Mouse (Mus musculus) lung, adult 2 months (tissue): Measurements from ENCODE around the gene Slc6a19. TPM values are rescaled to one million over a fixed set of nuclear protein-coding genes. Genes with fewer than 3 reads are reported as not detected.
A peak's percentile ranks its signal among the peaks of the same experiment; 100 is the strongest.

Experiments
- DNase-seq: peaks from one replicate; pipeline ENCODE4 v3.0.0; 2022
- H3K4me1 ChIP-seq: fragments of 200-500 bp; 2 replicates; pipeline ENCODE4 v1.6.1; 2011; ENCODE audit warnings: low read length; ENCODE audit not compliant: control insufficient read depth, insufficient read depth
- H3K4me3 ChIP-seq: fragments of 200-500 bp; replicated peaks from 2 replicates; pipeline ENCODE3; 2011; ENCODE audit warnings: low read depth, mild to moderate bottlenecking, control low read depth, low read length; ENCODE audit errors: extremely low read depth
- CTCF ChIP-seq: fragments of 200-500 bp; IDR thresholded peaks from 2 replicates; pipeline ENCODE4 v1.5.1; 2011; ENCODE audit warnings: mild to moderate bottlenecking, low read length, control low read depth; ENCODE audit not compliant: insufficient read depth
- POLR2A ChIP-seq: fragments of 200-500 bp; IDR thresholded peaks from 2 replicates; pipeline ENCODE4 v1.6.1; 2011; ENCODE audit warnings: low read depth, mild to moderate bottlenecking, control low read depth, low read length, borderline replicate concordance; ENCODE audit errors: extremely low read depth
- WGBS: fragments of 180-500 bp; shearing (Covaris S2); methylation state at CpG from one replicate; pipeline ENCODE4 v1.1.7; 2018; 5-methylcytosine and 5-hydroxymethylcytosine counted together
- polyA plus RNA-seq: library from polyadenylated mRNA; depleted of rRNA; stranded (reverse); fragments of >200 nt; gene quantifications from 2 replicates; pipeline ENCODE4 v1.2.3, GENCODE M21; 2012

The Slc6a19 gene
- polyA plus RNA-seq, 1 experiment = 8.8 TPM

GRCm38 (mm10) chr13:73700554-73700953 lies 4.1 kb downstream of the Slc6a19 start:
- TF ChIP-seq CTCF = no peak
- no peak for DNase-seq
- 0 out of 2 replicates have a peak, but pooled peaks cover 4% of the 10 kb centered on the region for H3K4me1 ChIP-seq
- no peak overlapping the region for H3K4me3 ChIP-seq
- 87% methylated on average over 12 of the region's 12 CpGs for WGBS

DNA sequence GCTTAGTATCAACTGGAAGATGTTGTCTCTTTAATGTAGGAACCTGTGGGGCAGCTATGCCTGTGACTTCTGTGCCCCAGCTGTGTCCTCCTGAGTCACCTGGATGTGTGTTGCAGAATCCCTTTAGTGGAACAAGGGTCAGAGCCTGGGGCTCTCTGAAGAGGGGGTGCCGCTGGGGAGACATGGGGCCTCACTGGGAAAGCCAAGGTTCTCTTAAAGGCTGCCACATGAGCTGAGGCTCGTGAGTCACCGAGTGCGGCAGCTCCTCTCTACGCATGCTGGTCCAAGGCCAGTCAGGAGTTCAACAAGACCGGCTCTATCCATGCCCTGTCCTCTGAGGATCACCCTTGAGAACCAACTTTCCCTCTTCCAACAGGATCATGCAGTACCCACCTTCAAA lies 5.0 kb downstream of the Slc6a19 start:
- DNase-seq = no peak
- Histone ChIP-seq H3K4me1 (0 out of 2 replicates have a peak, but pooled peaks cover 4% of the 10 kb centered on the region), H3K4me3 (no peak overlapping the region)
- TF ChIP-seq POLR2A (no peak), CTCF (no peak)
- 97% methylated on average over 6 of the region's 6 CpGs for WGBS

DNA sequence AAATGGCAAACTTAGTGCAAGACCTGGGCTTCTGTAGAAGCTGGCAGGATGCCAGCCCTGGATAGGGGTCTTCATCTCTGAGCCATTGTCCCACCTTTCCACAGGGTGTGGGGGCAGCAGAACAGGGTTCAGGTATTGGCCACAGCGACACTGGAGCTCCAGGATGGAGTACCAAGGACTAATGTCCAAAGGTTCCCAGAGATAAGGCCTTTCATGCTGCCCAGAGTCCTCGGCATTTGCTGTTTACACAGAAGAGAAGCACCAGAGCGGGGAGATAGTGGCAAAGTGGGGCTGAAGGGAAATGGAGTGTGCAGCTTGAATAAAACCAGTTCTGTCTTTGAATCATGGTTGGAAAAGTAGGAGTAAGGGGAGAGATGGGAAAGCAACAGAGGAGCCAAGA lies 8.1 kb downstream of the Slc6a19 start:
- no peak for DNase-seq
- 58% methylated on average over 3 of the region's 3 CpGs for WGBS
- Histone ChIP-seq H3K4me3 (no peak overlapping the region), H3K4me1 (no peaks in the 10 kb centered on the region)
- no peak for TF ChIP-seq CTCF
- TF ChIP-seq POLR2A = no peak

- Histone ChIP-seq H3K4me3 (no peak overlapping the region), H3K4me1 (no peaks in the 10 kb centered on the region)
- TF ChIP-seq CTCF = no peak
- TF ChIP-seq POLR2A = no peak
- 72% methylated on average over 1 of the region's 1 CpGs for WGBS
- no peak for DNase-seq
Measured at GRCm38 (mm10) chr13:73694972-73695371, 9.7 kb downstream of the Slc6a19 start.

- Histone ChIP-seq H3K4me3 (no peak overlapping the region), H3K4me1 (no peaks in the 10 kb centered on the region)
- no peak for DNase-seq
- TF ChIP-seq CTCF = no peak
- no peak for TF ChIP-seq POLR2A
- WGBS = 52% methylated on average over 2 of the region's 2 CpGs
Measured at GRCm38 (mm10) chr13:73693333-73693732, 11.3 kb downstream of the Slc6a19 start.

DNA sequence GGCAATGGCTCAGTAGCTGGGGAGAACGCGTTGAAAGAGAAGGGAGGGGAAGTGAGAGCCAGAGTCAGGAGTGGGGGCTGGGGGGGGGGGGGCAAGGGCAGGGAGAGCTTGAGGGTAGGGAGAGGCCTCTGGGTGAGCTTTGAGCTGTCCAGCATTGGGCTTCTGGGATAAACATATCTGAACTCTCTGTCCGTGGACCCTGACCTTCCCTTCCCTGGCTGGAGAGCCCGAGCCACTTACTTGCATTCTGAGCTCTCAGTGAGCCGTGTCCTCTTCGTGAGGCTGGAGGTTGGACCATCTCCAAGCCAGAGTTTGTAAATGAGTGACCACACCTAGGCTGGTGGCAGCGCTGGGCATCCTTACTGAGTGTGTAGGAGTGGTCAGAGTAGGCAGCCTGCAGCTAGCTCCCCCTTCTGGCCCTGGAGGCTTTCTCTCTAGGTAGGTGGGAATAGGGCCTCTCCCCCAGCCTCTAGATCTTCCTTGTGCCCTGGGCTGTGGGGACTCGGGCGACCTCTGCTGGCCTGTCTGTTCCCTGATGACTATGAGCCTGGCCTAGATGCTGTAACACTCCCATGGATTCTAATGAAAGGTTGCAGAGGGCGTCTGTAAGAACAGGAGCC lies 12.3 kb downstream of the Slc6a19 start:
- TF ChIP-seq POLR2A (no peak), CTCF (peak; percentile 47)
- 18% methylated on average over 10 of the region's 10 CpGs for WGBS
- Histone ChIP-seq H3K4me3 (no peak overlapping the region), H3K4me1 (no peaks in the 10 kb centered on the region)
- DNase-seq = peak; percentile 36

GRCm38 (mm10) chr13:73688934-73689333 lies 15.7 kb downstream of the Slc6a19 start:
- no peak for DNase-seq
- Histone ChIP-seq H3K4me3 (no peak overlapping the region), H3K4me1 (no peaks in the 10 kb centered on the region)
- no peak for TF ChIP-seq CTCF
- no peak for TF ChIP-seq POLR2A
- WGBS = 59% methylated on average over 4 of the region's 4 CpGs

- TF ChIP-seq POLR2A = no peak
- TF ChIP-seq CTCF = no peak
- WGBS = 55% methylated on average over 3 of the region's 3 CpGs
- Histone ChIP-seq H3K4me3 (no peak overlapping the region), H3K4me1 (no peaks in the 10 kb centered on the region)
- DNase-seq = no peak
Measured at GRCm38 (mm10) chr13:73687601-73688000, 17.1 kb downstream of the Slc6a19 start.

DNA sequence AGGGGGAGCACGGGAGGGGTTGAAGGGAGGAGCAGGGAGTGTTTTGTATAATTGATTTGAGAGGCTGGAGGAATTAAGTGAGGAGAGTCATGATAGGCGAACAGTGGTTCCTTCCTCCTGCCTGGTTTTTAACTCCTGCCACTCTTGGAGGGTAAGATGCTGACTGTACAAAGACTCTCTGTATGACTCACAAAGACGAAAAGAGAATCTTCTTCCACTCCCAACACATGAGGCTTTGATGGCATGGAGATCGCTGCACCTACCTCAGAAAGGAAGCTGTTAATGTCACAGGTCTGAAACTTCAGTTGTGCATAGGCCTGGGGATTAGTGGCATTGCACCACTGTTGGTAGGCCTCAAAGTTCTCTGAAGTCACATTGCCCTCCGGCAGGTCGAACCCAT lies 19.2 kb downstream of the Slc6a19 start:
- no peaks in the 10 kb centered on the region for H3K4me1 ChIP-seq
- H3K4me3 ChIP-seq = no peak overlapping the region
- WGBS = 75% methylated on average over 6 of the region's 6 CpGs
- DNase-seq = no peak
- no peak for TF ChIP-seq POLR2A
- TF ChIP-seq CTCF = no peak

DNA sequence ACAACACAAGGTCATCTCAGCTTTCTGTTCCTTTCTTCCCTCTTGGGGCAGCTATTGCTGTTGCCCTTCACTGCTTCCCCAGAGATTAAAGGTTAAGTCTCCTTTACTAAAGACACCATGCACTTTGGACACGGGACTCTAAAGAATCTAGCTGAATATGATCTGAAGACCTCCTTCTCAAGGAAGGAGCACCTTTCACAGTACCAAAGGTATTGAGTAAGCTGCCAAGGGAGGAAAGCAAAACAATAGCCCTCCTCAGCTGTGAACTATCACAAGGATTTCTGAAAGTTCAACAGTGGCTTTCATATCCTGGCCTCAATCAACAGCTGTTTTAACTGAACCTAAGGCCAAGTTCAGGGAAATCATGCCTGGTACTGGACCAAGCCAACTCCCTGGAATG lies 20.3 kb downstream of the Slc6a19 start:
- Histone ChIP-seq H3K4me1 (no peaks in the 10 kb centered on the region), H3K4me3 (no peak overlapping the region)
- 64% methylated on average over 1 of the region's 1 CpGs for WGBS
- TF ChIP-seq CTCF (no peak), POLR2A (no peak)
- no peak for DNase-seq

- TF ChIP-seq POLR2A (no peak), CTCF (no peak)
- H3K4me1 ChIP-seq = no peaks in the 10 kb centered on the region
- WGBS = 62% methylated on average over 11 of the region's 11 CpGs
- no peak overlapping the region for H3K4me3 ChIP-seq
- DNase-seq = peak; percentile 14
Measured at GRCm38 (mm10) chr13:73683682-73684081, 21.0 kb downstream of the Slc6a19 start.
